Mouse (Mus musculus) lung, embryonic 14.5 days (tissue): ENCODE measurements at regions not wholly inside any gene's neighbourhood (a gene's known extent, or its start where the extent isn't known, plus 50 kb on each side); places are given as distances from the start of the nearest gene placed in this dataset.
A peak's percentile ranks its signal among the peaks of the same experiment; 100 is the strongest.

Experiments used
- ATAC-seq: fragments of 200-750 bp; cut with Nextera tagmentation; 2 replicates; pipeline ENCODE4 v1.8.0; 2017; ENCODE audit warnings: mild to moderate bottlenecking, moderate TSS enrichment, moderate library complexity; ENCODE audit not compliant: insufficient read depth
- DNase-seq: peaks from one replicate; pipeline ENCODE4 v3.0.0-alpha.2; 2015
- H3K27ac ChIP-seq: fragments of 300-500 bp; sonication (generic); 2 replicates; pipeline ENCODE4 v1.5.1; 2014; ENCODE audit warnings: low read depth, mild to moderate bottlenecking, moderate library complexity
- H3K27me3 ChIP-seq: fragments of 300-500 bp; sonication (generic); 2 replicates; pipeline ENCODE4 v1.6.1; 2014; ENCODE audit warnings: low read length, control low read depth; ENCODE audit not compliant: insufficient read depth
- H3K36me3 ChIP-seq: fragments of 300-500 bp; sonication (generic); 2 replicates; pipeline ENCODE4 v1.6.1; 2014; ENCODE audit warnings: control low read depth; ENCODE audit not compliant: insufficient read depth
- H3K4me1 ChIP-seq: fragments of 300-500 bp; sonication (generic); 2 replicates; pipeline ENCODE4 v1.6.1; 2014; ENCODE audit warnings: antibody characterized with exemption, control low read depth; ENCODE audit not compliant: insufficient read depth
- H3K4me2 ChIP-seq: fragments of 300-500 bp; sonication (generic); 2 replicates; pipeline ENCODE4 v1.6.1; 2014; ENCODE audit warnings: mild to moderate bottlenecking
- H3K4me3 ChIP-seq: fragments of 300-500 bp; sonication (generic); 2 replicates; pipeline ENCODE4 v1.5.1; 2014; ENCODE audit warnings: low read depth, low read length
- H3K9ac ChIP-seq: fragments of 300-500 bp; sonication (generic); 2 replicates; pipeline ENCODE4 v1.6.1; 2014
- H3K9me3 ChIP-seq: fragments of 300-500 bp; sonication (generic); 2 replicates; pipeline ENCODE4 v1.6.1; 2016; ENCODE audit warnings: low read depth, low read length, control low read depth
- CTCF ChIP-seq: IDR thresholded peaks from 2 replicates; pipeline ENCODE4 v1.5.1; 2016; ENCODE audit warnings: antibody characterized with exemption, low read depth
- whole genome bisulfite sequencing: fragments of 180-500 bp; shearing (Covaris S2); extraction: QIAGEN DNeasy Blood & Tissue Kit; methylation state at CpG from one replicate; pipeline ENCODE4 v1.1.7; 2014; 5-methylcytosine and 5-hydroxymethylcytosine counted together

DNA sequence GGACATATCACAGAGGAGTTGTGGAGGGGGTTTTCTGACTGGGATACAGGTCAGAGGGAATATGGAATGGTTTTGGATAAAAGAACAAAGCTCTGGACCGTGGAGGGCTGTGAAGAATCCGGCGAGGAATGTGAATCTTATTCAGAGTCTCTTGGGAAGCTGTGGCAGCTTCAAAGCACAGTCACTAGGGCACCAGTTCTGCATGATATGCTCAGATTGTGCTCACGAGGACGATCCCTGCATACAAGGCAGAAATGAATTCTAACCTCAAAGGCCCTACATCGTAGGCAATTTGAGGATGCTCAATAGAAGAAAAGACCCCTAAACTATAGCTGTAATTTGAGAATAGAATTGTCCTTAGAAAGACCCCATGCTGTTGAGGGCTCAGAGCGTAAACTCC is 103.8 kb upstream of the Ednra start:
- ATAC-seq = no peak
- H3K4me2 ChIP-seq = no peak overlapping the region

GRCm38 (mm10) chr8:77829126-77829748 is 105.0 kb upstream of the Ednra start:
- no peak overlapping the region for H3K27ac ChIP-seq
- H3K36me3 ChIP-seq = no peaks in the 10 kb centered on the region
- no peak overlapping the region for H3K4me2 ChIP-seq
- peaks cover 16% of the 10 kb centered on the region for H3K4me1 ChIP-seq
- DNase-seq = no peak
- no peaks in the 10 kb centered on the region for H3K9me3 ChIP-seq
- H3K9ac ChIP-seq = no peak overlapping the region
- H3K4me3 ChIP-seq = no peak overlapping the region
- ATAC-seq = no peak
- no peak for TF ChIP-seq CTCF
- no peaks in the 10 kb centered on the region for H3K27me3 ChIP-seq
- WGBS = 71% methylated on average over 5 of the region's 5 CpGs

More for the DNA sequence above, 103.8 kb upstream of the Ednra start:
- no peaks in the 10 kb centered on the region for H3K9me3 ChIP-seq
- peaks cover 10% of the 10 kb centered on the region for H3K4me1 ChIP-seq
- H3K4me3 ChIP-seq = no peak overlapping the region
- WGBS = 52% methylated on average over 7 of the region's 7 CpGs
- H3K9ac ChIP-seq = no peak overlapping the region
- H3K27me3 ChIP-seq = no peaks in the 10 kb centered on the region
- no peak overlapping the region for H3K27ac ChIP-seq
- no peak for DNase-seq
- TF ChIP-seq CTCF = no peak
- no peaks in the 10 kb centered on the region for H3K36me3 ChIP-seq

GRCm38 (mm10) chr8:77829764-77830163 is 105.5 kb upstream of the Ednra start:
- Histone ChIP-seq H3K36me3 (no peaks in the 10 kb centered on the region), H3K9ac (no peak overlapping the region), H3K4me2 (no peak overlapping the region), H3K4me3 (no peak overlapping the region), H3K27ac (no peak overlapping the region), H3K27me3 (no peaks in the 10 kb centered on the region), H3K4me1 (peaks cover 21% of the 10 kb centered on the region), H3K9me3 (no peaks in the 10 kb centered on the region)
- no peak for TF ChIP-seq CTCF
- WGBS = 67% methylated on average over 5 of the region's 5 CpGs
- ATAC-seq (no peak), DNase-seq (no peak)

DNA sequence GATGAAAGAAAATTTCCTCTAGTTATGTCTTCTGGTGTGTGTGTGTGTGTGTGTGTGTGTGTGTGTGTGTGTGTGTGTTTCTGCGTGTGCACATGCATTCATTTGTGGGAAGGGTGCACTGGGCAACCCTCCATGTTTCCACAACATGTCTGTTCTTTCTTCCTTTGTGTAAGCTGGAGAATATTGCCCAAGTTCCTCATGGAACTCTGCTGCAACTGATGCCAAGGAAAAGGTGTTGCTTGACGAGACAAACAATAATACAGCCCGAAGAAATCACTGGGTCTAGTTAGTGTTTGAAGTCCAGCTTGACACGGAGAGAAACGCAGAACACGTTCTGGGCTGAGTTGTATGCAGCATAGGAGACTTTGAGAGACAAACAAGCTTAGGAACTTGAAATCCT is 110.0 kb upstream of the Ednra start:
- H3K36me3 ChIP-seq = no peaks in the 10 kb centered on the region
- H3K4me1 ChIP-seq = peaks cover 21% of the 10 kb centered on the region
- H3K27ac ChIP-seq = peak overlapping the region; percentile 85
- ATAC-seq (peak; percentile 37; the same call in 1 of the 2 replicates), DNase-seq (peak; percentile 83)
- H3K4me2 ChIP-seq = 0 out of 2 replicates have a peak overlapping the region, but pooled peaks have one; percentile 1
- 33% methylated on average over 6 of the region's 6 CpGs for WGBS
- no peaks in the 10 kb centered on the region for H3K27me3 ChIP-seq
- H3K9ac ChIP-seq = no peak overlapping the region
- no peaks in the 10 kb centered on the region for H3K9me3 ChIP-seq
- no peak overlapping the region for H3K4me3 ChIP-seq
- no peak for TF ChIP-seq CTCF

DNA sequence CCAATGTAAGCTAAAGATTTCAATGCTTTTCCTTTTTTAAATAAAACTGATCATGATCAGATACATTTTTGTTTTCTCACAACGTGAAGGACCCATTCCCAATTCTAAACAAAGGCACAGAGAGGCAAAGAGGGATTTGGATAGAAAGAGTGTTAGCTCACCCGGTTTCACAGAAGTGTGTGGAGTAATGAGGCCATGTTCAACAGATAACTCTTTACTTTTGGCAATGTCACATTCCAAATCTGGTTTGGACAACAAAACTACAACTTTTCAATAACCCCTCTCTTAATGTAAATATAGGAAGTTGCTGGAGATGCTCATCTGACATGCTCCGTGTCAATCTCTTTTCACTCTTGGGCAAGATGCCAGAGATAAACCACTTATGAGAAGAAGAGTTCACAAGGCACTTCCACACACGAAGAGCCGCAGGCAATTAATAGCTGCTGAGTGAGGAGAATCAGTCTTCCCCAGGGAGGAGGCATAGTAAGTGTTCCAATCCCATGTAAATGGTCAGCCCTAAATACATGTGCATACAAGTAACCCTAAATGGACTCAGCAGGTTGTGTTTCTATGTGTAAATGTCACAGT is 112.7 kb upstream of the Ednra start:
- H3K4me2 ChIP-seq = no peak overlapping the region
- H3K4me1 ChIP-seq = peaks cover 21% of the 10 kb centered on the region
- H3K36me3 ChIP-seq = no peaks in the 10 kb centered on the region
- peak; percentile 92 for DNase-seq
- H3K27me3 ChIP-seq = no peaks in the 10 kb centered on the region
- no peak for TF ChIP-seq CTCF
- WGBS = 32% methylated on average over 5 of the region's 5 CpGs
- H3K9ac ChIP-seq = no peak overlapping the region
- no peak overlapping the region for H3K4me3 ChIP-seq
- peak; percentile 82 for ATAC-seq
- H3K9me3 ChIP-seq = no peaks in the 10 kb centered on the region
- peak overlapping the region; percentile 73 for H3K27ac ChIP-seq

GRCm38 (mm10) chr8:77842392-77843139 is 118.3 kb upstream of the Ednra start:
- ATAC-seq (peak; percentile 62), DNase-seq (peak; percentile 83)
- no peak overlapping the region for H3K4me2 ChIP-seq
- no peak overlapping the region for H3K4me3 ChIP-seq
- no peaks in the 10 kb centered on the region for H3K36me3 ChIP-seq
- TF ChIP-seq CTCF = no peak
- no peaks in the 10 kb centered on the region for H3K9me3 ChIP-seq
- no peaks in the 10 kb centered on the region for H3K27me3 ChIP-seq
- H3K4me1 ChIP-seq = no peaks in the 10 kb centered on the region; the same call in none of the 2 replicates
- no peak overlapping the region for H3K9ac ChIP-seq
- peak overlapping the region; percentile 16; the same call in 1 of the 2 replicates for H3K27ac ChIP-seq
- WGBS = 18% methylated on average over 7 of the region's 7 CpGs

DNA sequence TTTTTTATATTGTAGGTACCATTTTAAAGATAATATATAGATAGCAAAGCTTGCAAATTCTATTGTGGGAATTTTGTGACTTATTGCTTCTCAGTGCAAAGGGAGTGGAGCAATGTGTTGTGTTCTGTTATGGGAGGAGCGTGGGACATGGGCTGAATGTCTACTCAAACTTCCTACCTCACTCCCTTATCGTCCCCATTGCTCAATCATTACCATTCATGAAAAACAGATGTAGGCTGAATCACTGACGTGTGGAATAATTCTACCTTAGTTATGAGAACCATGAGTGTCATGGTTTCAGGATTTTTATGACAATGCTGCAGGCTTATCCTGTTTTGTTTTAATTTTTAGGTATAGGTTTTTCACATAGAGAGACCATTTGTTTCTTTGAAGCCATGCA is 119.0 kb upstream of the Ednra start:
- Histone ChIP-seq H3K4me2 (no peak overlapping the region), H3K36me3 (no peaks in the 10 kb centered on the region), H3K9me3 (no peaks in the 10 kb centered on the region), H3K4me1 (no peaks in the 10 kb centered on the region; the same call in none of the 2 replicates), H3K27ac (0 out of 2 replicates have a peak overlapping the region, but pooled peaks have one; percentile 48), H3K27me3 (no peaks in the 10 kb centered on the region), H3K4me3 (no peak overlapping the region), H3K9ac (no peak overlapping the region)
- no peak for DNase-seq
- TF ChIP-seq CTCF = no peak
- WGBS = 54% methylated on average over 3 of the region's 3 CpGs
- ATAC-seq = no peak
